ENCODE assay signal across 12 mouse cellular contexts in the genomic region with DNA sequence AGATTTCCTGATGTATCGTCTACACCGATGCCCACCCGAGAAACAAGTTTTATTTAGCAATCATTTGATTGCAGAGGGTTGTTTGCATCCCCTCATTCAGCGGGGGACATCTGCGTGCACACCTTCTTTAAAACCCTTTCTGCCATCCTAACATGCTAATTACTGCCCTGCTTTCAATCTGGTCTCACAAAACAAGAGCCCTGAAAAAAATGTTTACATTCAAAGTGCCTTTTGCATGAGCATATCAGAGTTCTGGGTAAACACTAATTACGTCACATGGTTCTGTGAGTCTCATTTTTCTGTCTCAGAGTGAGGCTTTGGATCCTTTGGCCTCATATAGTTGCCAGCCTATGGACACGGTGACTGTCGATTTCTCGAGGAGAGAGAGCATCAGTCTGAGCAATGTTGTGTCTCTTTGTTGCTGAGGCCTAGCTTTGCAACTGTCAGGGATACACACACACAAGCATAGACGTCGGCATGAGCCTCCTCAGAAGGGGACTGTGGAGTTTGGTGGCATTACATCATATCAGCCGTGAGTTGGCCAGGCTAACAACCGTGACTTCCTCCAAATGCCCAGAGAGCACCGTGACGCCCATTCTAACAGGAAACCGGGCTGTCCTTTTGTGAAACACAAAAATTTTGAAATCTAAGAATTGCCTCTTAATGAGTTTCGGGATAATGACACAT.
DNase-seq lines count a peak whose midpoint lies in the region; ATAC-seq and TF ChIP-seq lines count a peak whose summit lies in the region.
"Had no signal": no experiment of that assay in that cellular context is flagged by ENCODE, and none has a peak within 500 bp of the region (broad histone marks: within the 10 kb centered on the region; RNA-seq: fewer than 3 reads in every experiment).

No protein-coding gene starts in this region.

- no peaks in the 10 kb centered on the region for H3K36me3 ChIP-seq in liver, adult 2 months (ENCODE audit: control insufficient read depth, insufficient read depth, low read length)
- no peaks in the 10 kb centered on the region for H3K36me3 ChIP-seq in liver, embryonic 11.5 days (ENCODE audit: control insufficient read depth, insufficient read depth, low read length)
- H3K36me3 ChIP-seq in hindbrain, embryonic 10.5 days, result no peaks in the 10 kb centered on the region
- H3K36me3 ChIP-seq in midbrain, embryonic 15.5 days (replicated peaks), result no peaks in the 10 kb centered on the region

- no peaks in the 10 kb centered on the region for H3K27me3 ChIP-seq in liver, adult 2 months (ENCODE audit: control insufficient read depth, insufficient read depth, low read length)
- H3K27me3 ChIP-seq in liver, embryonic 11.5 days (replicated peaks; ENCODE audit: control insufficient read depth, insufficient read depth, low read length), result no peaks in the 10 kb centered on the region
- no peaks in the 10 kb centered on the region for H3K27me3 ChIP-seq in hindbrain, embryonic 10.5 days (ENCODE audit: insufficient read depth, poor library complexity, severe bottlenecking)
- H3K27me3 ChIP-seq in midbrain, embryonic 15.5 days (replicated peaks), result no peaks in the 10 kb centered on the region

- TF ChIP-seq CTCF in liver, adult 2 months (IDR thresholded peaks at IDR 0.05; ENCODE audit: low read depth, low read length), result no peak

- H3K4me3 ChIP-seq in liver, adult 2 months (ENCODE audit: insufficient read depth, low read depth, low read length), result no peak overlapping the region
- no peak overlapping the region for H3K4me3 ChIP-seq in liver, embryonic 11.5 days (ENCODE audit: low read depth, low read length)
- H3K4me3 ChIP-seq in hindbrain, embryonic 10.5 days, result no peak overlapping the region
- no peak overlapping the region for H3K4me3 ChIP-seq in midbrain, embryonic 15.5 days

- WGBS in liver, adult 2 months, result 66% methylated on average over 17 of the region's 17 CpGs
- whole genome bisulfite sequencing in liver, embryonic 11.5 days, result 71% methylated on average over 17 of the region's 17 CpGs
- WGBS in hindbrain, embryonic 10.5 days, result 57% methylated on average over 17 of the region's 17 CpGs
- WGBS in midbrain, embryonic 15.5 days, result 43% methylated on average over 17 of the region's 17 CpGs

- TF ChIP-seq POLR2A in liver, adult 2 months (IDR thresholded peaks at IDR 0.05; ENCODE audit: extremely low read depth, insufficient read depth, low read length), result no peak

- H3K4me1 ChIP-seq in liver, adult 2 months (ENCODE audit: control insufficient read depth, insufficient read depth, low read length), result peaks cover 2% of the 10 kb centered on the region; the same call in 1 of the 2 replicates
- 0 out of 2 replicates have a peak, but pooled peaks cover 3% of the 10 kb centered on the region for H3K4me1 ChIP-seq in liver, embryonic 11.5 days (replicated peaks; ENCODE audit: control insufficient read depth, insufficient read depth, low read length)
- peaks cover 22% of the 10 kb centered on the region for H3K4me1 ChIP-seq in hindbrain, embryonic 10.5 days (replicated peaks)
- H3K4me1 ChIP-seq in midbrain, embryonic 15.5 days, result peaks cover 12% of the 10 kb centered on the region

- H3K27ac ChIP-seq in liver, adult 2 months (replicated peaks; ENCODE audit: insufficient read depth, low read depth, low read length), result no peak overlapping the region
- no peak overlapping the region for H3K27ac ChIP-seq in liver, embryonic 11.5 days (ENCODE audit: low read depth, low read length)
- H3K27ac ChIP-seq in hindbrain, embryonic 10.5 days, result no peak overlapping the region
- no peak overlapping the region for H3K27ac ChIP-seq in midbrain, embryonic 15.5 days

- H3K9ac ChIP-seq in liver, adult 2 months (ENCODE audit: low read depth, low read length), result no peak overlapping the region
- no peak overlapping the region for H3K9ac ChIP-seq in liver, embryonic 11.5 days (ENCODE audit: low read depth, low read length)
- H3K9ac ChIP-seq in midbrain, embryonic 15.5 days, result no peak overlapping the region

- DNase-seq in liver, adult 2 months (ENCODE audit: extremely low read depth, low read depth, low spot score), result peak; percentile 58
- no peak for DNase-seq in liver, embryonic 11.5 days (ENCODE audit: low spot score)
- peak; percentile 19 for DNase-seq in hindbrain, embryonic 10.5 days (ENCODE audit: low spot score)
- no peak for DNase-seq in ovary, postnatal 14 days (ENCODE audit: low spot score)
- DNase-seq in kidney, postnatal 14 days, result no peak
- DNase-seq in heart, postnatal 4 days, result no peak
- DNase-seq: kidney, adult 11 months; liver; spleen, adult 18-20 months; thymus, adult 18-20 months had no signal

- H3K79me2 ChIP-seq in liver, adult 2 months (ENCODE audit: control insufficient read depth, insufficient read depth, low read length), result no peaks in the 10 kb centered on the region

- H3K9me3 ChIP-seq in liver, embryonic 11.5 days (ENCODE audit: control insufficient read depth, low read length), result no peaks in the 10 kb centered on the region
- H3K9me3 ChIP-seq in hindbrain, embryonic 10.5 days, result no peaks in the 10 kb centered on the region
- H3K9me3 ChIP-seq in midbrain, embryonic 15.5 days, result no peaks in the 10 kb centered on the region

- no peak for ATAC-seq in liver, embryonic 11.5 days (replicated peaks; ENCODE audit: low FRiP score)
- peak; percentile 84 for ATAC-seq in common myeloid progenitor, adult 5-6 weeks (replicated peaks; ENCODE audit: low read depth, poor library complexity, severe bottlenecking)
- ATAC-seq in midbrain, embryonic 15.5 days (replicated peaks), result peak; percentile 52

- no peak overlapping the region for H3K4me2 ChIP-seq in liver, embryonic 11.5 days
- H3K4me2 ChIP-seq in midbrain, embryonic 15.5 days, result no peak overlapping the region

Comparison
In these comparisons a context has a peak if more than half of its experiments do, and no peak if none do; other contexts are left out.
1. DNase-seq: peak in liver, adult 2 months (single experiment) and hindbrain, embryonic 10.5 days (single experiment); none in liver, embryonic 11.5 days (single experiment), ovary, postnatal 14 days (single experiment), kidney, postnatal 14 days (single experiment) and heart, postnatal 4 days (single experiment).